Mouse (Mus musculus): ENCODE measurements around the gene Cyb5r3.
"Not testable (repeated sequence)": the region's sequence is repeated elsewhere in the genome, so short reads cannot be mapped to it uniquely, and the experiment has no call there.

Gene Cyb5r3

GRCm38 (mm10) chr15:83150694-83151093 lies 21.7 kb downstream of the Cyb5r3 start:
- in situ Hi-C loops (cut with MboI, MseI) = no loop called here

GRCm38 (mm10) chr15:83150073-83150442 lies 22.3 kb downstream of the Cyb5r3 start:
- in situ Hi-C loops (cut with MboI, MseI) = no loop called here

- in situ Hi-C loops (cut with MboI, MseI) = no loop called here
Observed at GRCm38 (mm10) chr15:83149196-83150072, 23.0 kb downstream of the Cyb5r3 start, which contains the start of gene Poldip3. Poldip3 (minus strand) TSS chr15:83149384.

GRCm38 (mm10) chr15:83148801-83149195 lies 23.6 kb downstream of the Cyb5r3 start:
- in situ Hi-C loops (cut with MboI, MseI) = no loop called here

- in situ Hi-C loops (cut with MboI, MseI) = no loop called here
Observed at GRCm38 (mm10) chr15:83148395-83148794, 24.0 kb downstream of the Cyb5r3 start.

GRCm38 (mm10) chr15:83145541-83145940 lies 26.9 kb downstream of the Cyb5r3 start:
- in situ Hi-C loops (cut with MboI, MseI) = no loop called here

GRCm38 (mm10) chr15:83142861-83143260 lies 29.5 kb downstream of the Cyb5r3 start:
- in situ Hi-C loops (cut with MboI, MseI) = no loop called here

- in situ Hi-C loops (cut with MboI, MseI) = no loop called here
Observed at GRCm38 (mm10) chr15:83135654-83136053, 36.7 kb downstream of the Cyb5r3 start.

GRCm38 (mm10) chr15:83134671-83135070 lies 37.7 kb downstream of the Cyb5r3 start:
- in situ Hi-C loops (cut with MboI, MseI) = no loop called here

- in situ Hi-C loops (cut with MboI, MseI) = no loop called here
Observed at GRCm38 (mm10) chr15:83129530-83130231, 42.7 kb downstream of the Cyb5r3 start.

GRCm38 (mm10) chr15:83127037-83127436 lies 45.4 kb downstream of the Cyb5r3 start:
- in situ Hi-C loops (cut with MboI, MseI) = not testable (repeated sequence)

- in situ Hi-C loops (cut with MboI, MseI) = no loop called here
Observed at GRCm38 (mm10) chr15:83126582-83126981, 45.8 kb downstream of the Cyb5r3 start.

GRCm38 (mm10) chr15:83124625-83125024 lies 47.8 kb downstream of the Cyb5r3 start:
- in situ Hi-C loops (cut with MboI, MseI) = no loop called here

GRCm38 (mm10) chr15:83122566-83123145 lies 49.7 kb downstream of the Cyb5r3 start, which contains the start of gene Rrp7a:
Rrp7a (minus strand) TSS chr15:83122801.
- in situ Hi-C loops (cut with MboI, MseI) = no loop called here

- in situ Hi-C loops (cut with MboI, MseI) = no loop called here
Observed at GRCm38 (mm10) chr15:83121709-83122565, 50.5 kb downstream of the Cyb5r3 start.

GRCm38 (mm10) chr15:83118360-83118759 lies 54.0 kb downstream of the Cyb5r3 start:
- in situ Hi-C loops (cut with MboI, MseI) = no loop called here

- in situ Hi-C loops (cut with MboI, MseI) = no loop called here
Observed at GRCm38 (mm10) chr15:83115071-83115470, 57.3 kb downstream of the Cyb5r3 start.

GRCm38 (mm10) chr15:83114106-83114505 lies 58.3 kb downstream of the Cyb5r3 start:
- in situ Hi-C loops (cut with MboI, MseI) = no loop called here

- in situ Hi-C loops (cut with MboI, MseI) = no loop called here
Observed at GRCm38 (mm10) chr15:83112898-83113297, 59.5 kb downstream of the Cyb5r3 start.

- in situ Hi-C loops (cut with MboI, MseI) = no loop called here
Observed at GRCm38 (mm10) chr15:83111874-83112273, 60.5 kb downstream of the Cyb5r3 start.

GRCm38 (mm10) chr15:83111290-83111689 lies 61.1 kb downstream of the Cyb5r3 start:
- in situ Hi-C loops (cut with MboI, MseI) = no loop called here

All from T-helper 1 cell (primary cell).